Mouse (Mus musculus) frontal cortex, postnatal 36 days (tissue): Measurements from ENCODE around the gene Dok7.

Experiments used
- DNase-seq, 2 experiments: peaks; one replicate each; pipeline ENCODE4 v3.0.0; 2022; ENCODE audit warnings: low spot score in 2 of 2

The Dok7 gene

DNA sequence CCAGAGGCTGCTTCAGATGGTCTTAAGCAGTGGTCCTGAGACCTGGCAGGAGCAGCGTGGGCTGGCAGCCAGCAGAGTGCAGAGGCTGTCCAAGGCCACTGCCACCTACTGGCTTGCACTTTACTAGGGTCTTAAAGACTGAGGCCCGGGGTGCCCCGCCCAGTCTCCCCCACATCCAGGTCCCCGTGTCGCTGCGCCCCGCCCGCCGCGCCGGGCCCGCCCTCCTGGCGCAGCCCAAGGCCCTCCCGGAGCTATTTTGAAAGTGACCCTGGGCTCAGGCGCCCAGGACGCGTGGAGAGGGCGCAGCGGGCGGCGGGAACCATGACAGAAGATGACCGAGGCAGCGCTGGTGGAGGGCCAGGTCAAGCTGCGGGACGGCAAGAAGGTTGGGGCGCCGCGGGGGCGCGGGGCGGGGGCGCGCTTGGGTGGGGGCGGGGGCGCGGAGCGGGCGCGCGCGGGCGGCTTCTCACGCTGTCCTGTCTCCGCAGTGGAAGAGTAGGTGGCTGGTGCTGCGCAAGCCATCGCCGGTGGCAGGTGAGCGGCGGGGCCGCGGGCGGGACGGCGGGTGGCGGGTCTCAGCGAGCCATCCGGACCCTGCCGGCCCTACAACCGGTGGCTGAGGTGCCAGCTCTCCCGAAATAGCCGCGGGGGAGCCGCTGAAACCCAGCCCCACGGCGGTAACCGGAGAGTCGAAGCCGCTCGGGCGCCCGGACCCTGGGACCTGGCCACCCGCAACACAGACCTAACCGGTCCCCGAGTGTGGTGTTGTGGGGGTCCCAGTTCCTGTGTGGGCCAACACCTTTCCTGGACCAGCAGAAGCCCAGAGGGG lies at the start of gene Dok7:
Dok7 (plus strand) TSS at position 163 of the 829 bp plus-strand sequence.
- DNase-seq = peak; percentile 55 to 58

DNA sequence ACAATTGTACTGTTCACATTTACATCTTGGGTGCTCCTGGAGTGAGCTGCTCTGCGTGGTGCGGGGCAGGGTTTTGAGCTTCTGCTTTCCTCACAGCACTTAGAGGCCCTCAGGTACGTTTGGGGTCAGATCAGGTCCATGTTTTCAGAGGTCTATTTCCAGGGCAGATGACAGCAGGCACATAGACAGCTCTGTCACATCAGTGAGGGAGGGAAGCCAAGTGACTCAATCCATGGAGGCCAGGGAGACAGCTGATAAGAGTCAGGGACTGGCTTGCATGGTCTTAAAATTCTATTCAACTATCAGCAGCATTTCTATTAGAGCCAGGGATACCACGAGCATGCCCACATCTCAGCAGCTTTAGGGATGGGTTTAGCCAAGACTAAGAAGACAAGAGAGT lies 47.4 kb upstream of the Dok7 start:
- DNase-seq = no peak

GRCm38 (mm10) chr5:35010656-35011055 lies 45.9 kb upstream of the Dok7 start:
- no peak for DNase-seq

- no peak for DNase-seq
Observed at GRCm38 (mm10) chr5:35011156-35011923, 45.2 kb upstream of the Dok7 start.

DNA sequence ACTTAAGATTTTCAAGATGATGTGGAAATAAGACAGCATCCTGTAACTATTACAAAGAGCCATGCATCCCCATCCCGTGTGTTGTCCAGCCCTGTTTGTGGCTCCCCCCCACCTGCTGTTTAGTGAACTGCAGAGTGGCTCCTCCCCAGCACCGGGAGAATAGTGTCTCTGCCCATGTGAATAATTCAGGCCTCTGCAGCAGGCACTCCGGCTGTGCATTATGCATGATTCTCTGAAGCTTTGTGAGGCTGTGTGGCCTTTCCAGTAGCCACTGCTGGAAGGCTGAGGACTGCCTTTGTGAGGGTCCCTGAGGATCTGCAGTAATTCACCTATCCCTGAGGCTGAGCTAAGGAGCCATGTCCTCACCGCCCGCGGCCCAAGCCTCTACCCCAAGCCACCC lies 42.5 kb upstream of the Dok7 start:
- no peak for DNase-seq

- DNase-seq = peak in 1 of 2 experiments; percentile 48
Observed at GRCm38 (mm10) chr5:35019673-35020300, 36.8 kb upstream of the Dok7 start.

DNA sequence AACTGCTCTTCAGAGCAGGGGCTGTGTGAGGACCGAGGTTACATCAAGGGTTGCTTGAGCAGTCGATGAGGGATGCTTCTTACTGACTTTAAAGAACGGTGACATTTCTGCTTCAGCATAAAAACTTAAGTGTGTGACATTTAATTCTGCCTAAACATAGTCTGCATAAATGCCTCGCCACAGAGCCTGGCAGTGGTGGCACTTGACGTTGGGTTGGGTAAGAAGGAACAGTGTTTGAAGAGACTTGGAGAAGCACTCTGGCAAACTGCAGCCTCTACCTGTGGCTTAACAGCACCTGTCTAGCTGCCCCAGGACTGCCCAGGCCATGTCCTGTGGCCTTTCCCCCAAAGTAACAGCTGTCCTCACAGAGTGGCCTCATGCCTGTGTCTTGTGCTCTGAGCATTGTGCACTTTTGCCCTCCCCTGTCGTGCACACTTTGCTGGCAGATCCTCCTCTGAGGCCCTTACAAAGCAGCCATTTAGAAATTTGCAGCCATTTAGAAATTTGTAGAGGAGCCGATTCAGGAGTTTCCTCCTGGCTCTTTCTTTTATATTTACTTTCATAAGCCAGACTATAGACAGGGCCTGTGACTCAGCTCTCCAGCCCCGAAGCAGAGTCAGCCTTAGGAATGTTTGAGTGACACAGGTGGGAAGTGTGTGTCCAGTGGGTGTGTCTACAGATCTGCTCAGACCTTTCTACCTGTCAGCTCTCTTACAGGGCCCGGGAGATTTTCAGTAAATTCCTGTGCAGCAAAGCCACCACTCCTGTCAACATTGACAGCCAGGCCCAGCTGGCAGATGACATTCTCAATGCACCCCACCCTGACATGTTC lies 35.9 kb upstream of the Dok7 start:
- DNase-seq = no peak

DNA sequence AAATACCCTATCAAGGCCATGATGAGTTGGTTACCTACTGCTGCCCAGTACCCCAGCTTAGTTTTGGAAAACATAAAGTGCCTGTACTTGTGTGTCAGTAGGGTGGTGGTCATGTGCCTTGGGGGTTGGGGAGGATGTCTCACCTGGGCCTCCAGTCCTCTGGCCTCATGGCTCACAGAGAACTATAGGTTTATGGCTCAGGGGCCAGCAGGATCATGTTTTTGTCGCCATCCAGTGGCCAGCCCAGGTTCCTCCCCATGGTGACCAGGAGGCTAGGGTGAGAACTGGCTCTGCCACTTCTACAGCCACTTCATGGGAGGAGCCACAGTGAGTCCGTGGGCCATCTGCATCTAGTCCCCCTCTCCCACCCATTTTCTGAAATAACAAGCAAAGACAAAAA lies 31.6 kb upstream of the Dok7 start:
- DNase-seq = peak; percentile 55 to 57

DNA sequence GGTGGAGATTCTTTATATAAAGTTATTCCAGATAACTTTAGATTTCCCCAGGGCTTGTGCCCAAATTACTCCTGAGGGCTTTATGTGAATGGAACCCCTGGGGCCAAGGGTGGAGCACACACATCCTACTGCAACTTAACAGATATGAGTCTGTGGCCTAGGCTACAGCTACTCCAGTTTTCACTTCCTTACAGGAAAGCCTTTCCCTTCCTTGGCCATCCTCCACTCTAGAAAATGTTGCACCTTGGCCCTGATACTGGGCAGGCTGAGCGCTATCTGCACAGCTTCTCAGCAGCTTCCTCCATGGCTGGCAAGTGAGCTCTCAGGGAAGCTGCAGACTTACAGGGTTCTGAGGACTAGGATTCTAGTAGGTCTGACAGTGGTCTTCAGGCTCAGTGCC lies 27.3 kb upstream of the Dok7 start:
- DNase-seq = no peak

DNA sequence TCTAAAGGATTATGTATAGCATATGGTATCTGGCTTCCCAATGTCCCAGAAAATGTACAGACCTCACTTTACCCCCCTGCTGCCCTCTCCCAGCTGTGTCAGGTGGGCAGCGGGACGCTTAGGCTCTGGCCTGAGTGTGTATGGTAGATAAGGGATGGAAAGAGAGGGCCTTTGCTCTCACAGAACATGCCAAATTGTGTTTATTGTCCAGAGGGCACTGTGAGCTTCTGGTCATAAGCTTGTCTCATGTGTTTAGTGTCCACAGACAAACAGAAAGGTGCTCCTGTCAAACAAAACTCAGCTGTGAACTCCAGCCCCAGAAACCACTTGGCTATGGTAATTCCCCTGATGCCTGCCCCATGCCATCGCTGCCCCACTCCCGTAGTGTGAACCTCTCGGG lies 26.8 kb upstream of the Dok7 start:
- DNase-seq = no peak

GRCm38 (mm10) chr5:35033068-35033467 lies 23.5 kb upstream of the Dok7 start:
- no peak for DNase-seq

DNA sequence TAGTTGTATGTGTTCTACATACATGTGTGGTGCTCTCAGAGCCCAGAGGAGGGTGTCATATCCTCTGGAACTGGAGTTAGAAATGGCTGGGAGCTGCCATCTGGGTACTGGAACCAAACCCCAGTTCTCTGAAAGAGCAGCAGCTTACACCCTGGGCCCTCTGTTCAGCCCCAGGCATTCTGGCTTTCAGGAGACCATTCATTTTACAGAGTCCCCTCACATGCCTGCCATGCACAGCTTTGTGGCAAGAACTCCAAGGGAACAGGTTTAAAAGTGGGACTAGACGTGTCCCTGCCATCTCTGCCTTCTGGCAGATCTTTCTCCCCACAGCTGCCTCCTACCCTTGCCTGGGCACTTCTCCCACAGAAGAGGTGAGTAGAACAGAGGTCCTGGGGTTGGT lies 22.9 kb upstream of the Dok7 start:
- DNase-seq = no peak

DNA sequence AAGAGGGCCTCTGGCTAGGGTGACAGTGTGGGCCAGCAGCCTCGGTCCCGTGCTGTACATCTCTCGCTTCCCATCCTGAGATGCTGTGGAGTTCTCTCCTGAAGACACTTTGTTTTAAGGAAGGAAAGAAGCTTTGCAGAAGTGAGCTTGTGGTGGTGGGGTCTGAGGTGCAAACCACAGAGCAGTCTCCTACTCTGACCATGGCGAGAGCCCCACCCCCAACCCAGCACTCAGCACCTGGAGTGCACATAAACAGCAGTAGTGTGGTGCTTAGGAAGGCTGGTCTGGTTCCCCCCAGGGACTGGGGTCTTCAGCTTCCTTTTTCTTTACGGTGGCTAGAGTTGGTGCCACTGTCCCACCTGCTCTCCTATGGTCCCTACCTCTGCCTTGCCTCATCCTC lies 21.4 kb upstream of the Dok7 start:
- no peak for DNase-seq

- DNase-seq = no peak
Observed at GRCm38 (mm10) chr5:35035795-35036194, 20.8 kb upstream of the Dok7 start.

DNA sequence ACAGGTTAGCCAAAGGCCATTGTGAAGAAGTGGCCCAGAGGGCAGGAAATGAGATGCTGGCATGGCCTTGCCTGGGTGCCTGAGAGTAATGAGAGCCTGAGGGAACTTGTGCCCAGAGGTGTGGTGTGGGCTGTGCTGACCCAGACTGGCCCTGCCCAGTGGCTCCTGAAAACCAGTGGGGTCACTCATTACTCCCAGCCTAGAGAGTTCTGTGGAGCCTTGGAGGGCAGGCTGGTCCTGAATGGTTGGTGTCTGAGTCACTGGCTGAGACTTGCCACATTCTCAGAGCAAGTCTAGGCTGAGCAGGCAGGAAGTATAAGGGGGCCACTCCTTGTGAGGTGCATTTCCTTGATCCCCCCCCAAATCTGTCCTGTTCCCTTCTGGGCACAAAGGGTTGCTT lies 19.1 kb upstream of the Dok7 start:
- no peak for DNase-seq

DNA sequence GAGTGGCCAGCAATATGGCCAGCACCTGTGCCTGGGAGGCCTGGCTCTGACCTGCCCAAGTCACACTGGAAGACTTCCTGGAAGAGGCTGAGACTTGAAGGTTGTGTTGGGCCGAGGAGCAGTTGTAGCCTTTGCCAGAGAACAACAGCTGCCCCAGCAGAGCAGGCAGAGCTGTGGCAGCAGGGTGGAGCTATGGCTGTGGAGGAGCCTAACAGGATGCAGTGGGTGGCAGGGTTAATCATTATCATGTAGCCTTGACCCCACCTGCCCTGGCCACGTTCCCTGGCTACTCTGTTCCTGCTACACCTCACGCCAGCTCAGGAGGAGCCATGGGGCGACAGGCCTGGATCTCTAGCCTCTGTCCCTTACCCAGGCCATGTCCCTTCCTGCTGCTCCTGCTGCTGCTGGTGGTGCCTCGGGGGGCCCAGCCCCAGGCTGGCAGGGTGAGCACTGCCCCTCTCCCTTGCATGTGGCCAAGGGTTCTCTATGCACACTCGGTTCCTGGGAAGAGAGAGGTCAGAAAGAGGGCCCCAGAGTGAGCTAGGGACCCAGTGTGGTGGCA lies 15.2 kb upstream of the Dok7 start, which contains the start of gene Hgfac:
Hgfac (plus strand) TSS at position 242 of the 562 bp plus-strand sequence.
- DNase-seq = no peak

DNA sequence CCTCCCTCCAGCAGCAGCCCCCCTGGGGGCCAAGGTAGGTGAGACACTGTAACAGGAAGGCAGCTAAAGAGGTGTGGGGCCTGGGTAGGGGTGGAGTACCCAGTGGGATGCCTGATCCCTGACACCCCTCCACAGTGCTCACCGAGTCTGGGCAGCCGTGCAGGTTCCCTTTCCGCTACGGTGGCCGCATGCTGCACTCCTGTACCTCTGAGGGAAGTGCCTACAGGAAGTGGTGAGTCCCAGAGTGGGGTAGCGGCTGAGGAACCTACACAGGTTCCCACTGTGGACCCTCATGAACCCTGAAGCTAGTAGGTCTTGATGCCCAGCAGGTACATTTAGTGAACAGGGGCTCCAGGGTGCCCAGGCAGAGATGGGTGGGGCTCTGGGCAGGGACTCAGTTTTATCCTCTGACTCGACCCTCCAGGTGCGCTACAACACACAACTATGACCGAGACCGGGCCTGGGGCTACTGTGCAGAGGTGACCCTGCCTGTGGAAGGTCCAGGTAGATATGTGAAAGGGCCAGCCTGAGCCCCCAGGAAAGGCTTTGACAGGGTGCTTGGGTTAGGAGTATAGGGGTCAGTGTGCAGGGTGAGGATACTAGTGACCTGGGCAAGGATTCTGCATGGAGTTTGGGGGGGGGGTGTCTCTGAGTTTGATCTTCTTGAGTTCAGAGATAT lies 14.0 kb upstream of the Dok7 start:
- no peak for DNase-seq

DNA sequence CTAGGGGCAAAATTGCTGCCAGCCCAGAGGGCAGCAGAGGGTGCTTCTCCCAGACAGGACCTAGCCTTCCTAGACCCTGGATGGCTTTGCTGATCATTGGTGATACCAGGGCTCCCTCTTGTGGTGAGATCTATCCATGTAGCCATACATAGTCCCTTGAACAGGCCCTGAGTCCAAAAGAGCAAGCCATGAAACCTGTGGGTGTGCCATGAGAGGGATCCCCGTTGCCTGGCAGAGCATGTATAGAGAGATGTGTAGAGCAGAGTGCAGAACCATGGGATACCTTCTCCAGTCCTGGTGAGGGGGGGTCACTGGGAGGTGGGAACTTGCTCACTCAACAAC lies 13.5 kb upstream of the Dok7 start:
- peak; percentile 69 to 89 for DNase-seq

- DNase-seq = no peak
Observed at GRCm38 (mm10) chr5:35050541-35050940, 6.0 kb upstream of the Dok7 start.

GRCm38 (mm10) chr5:35054628-35055027 lies 1.9 kb upstream of the Dok7 start:
- no peak for DNase-seq

DNA sequence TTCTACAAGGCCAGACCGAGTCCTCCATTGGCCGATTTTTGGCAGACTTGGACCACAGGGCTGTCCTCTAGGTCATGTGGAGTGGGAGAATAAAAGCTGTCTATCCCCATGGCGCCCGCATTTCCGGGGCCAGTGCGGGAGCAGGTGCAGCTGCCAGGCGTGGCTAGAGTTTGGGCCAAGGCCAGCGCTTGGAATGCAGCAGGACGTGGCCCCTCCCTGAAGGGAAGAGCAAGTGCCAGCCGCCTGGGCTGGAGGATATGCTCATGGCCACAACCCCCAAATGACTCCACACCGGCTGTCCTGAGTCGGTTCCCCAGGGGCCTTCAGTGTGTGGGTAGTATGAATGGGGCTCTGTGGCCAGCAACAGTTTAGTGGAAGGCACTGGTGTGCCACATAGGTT lies 1.5 kb upstream of the Dok7 start:
- DNase-seq = no peak
